Mouse (Mus musculus) right cerebral cortex, postnatal 36 days (tissue): ENCODE results near the gene Bcar3.
"Not testable (repeated sequence)": the region's sequence is repeated elsewhere in the genome, so short reads cannot be mapped to it uniquely, and the experiment has no call there.

Source experiments
- DNase-seq, 2 experiments: peaks; one replicate each; pipeline ENCODE4 v3.0.0; 2022; ENCODE audit warnings: low spot score in 2 of 2, mixed read lengths in 1 of 2

The Bcar3 gene

GRCm38 (mm10) chr3:122293954-122294850 is at the start of gene Bcar3:
Gene Bcar3, plus strand, starts transcription at chr3:122294136.
- DNase-seq = peak; percentile 93 to 95

GRCm38 (mm10) chr3:122244759-122245158 is 49.2 kb upstream of the Bcar3 start:
- no peak for DNase-seq

- DNase-seq = peak; percentile 91 to 92
These were observed 48.6 kb upstream of the Bcar3 start, which contains the start of gene Gclm for GRCm38 (mm10) chr3:122245215-122245877. Gene Gclm, plus strand, starts transcription at chr3:122245557.

- DNase-seq = peak; percentile 19 to 36
These were observed 48.0 kb upstream of the Bcar3 start for GRCm38 (mm10) chr3:122245878-122246332.

GRCm38 (mm10) chr3:122246406-122246805 is 47.5 kb upstream of the Bcar3 start:
- no peak for DNase-seq

GRCm38 (mm10) chr3:122246986-122247767 is 46.8 kb upstream of the Bcar3 start:
- DNase-seq = no peak

- DNase-seq = no peak
These were observed 46.2 kb upstream of the Bcar3 start for GRCm38 (mm10) chr3:122247768-122248100.

- DNase-seq = no peak
These were observed 41.3 kb upstream of the Bcar3 start for GRCm38 (mm10) chr3:122252466-122253253.

- not testable (repeated sequence) for DNase-seq
These were observed 39.9 kb upstream of the Bcar3 start for GRCm38 (mm10) chr3:122254050-122254449.

GRCm38 (mm10) chr3:122269986-122270385 is 23.9 kb upstream of the Bcar3 start:
- DNase-seq = no peak

GRCm38 (mm10) chr3:122272565-122272964 is 21.4 kb upstream of the Bcar3 start:
- not testable (repeated sequence) for DNase-seq

- DNase-seq = no peak
These were observed 20.3 kb upstream of the Bcar3 start for GRCm38 (mm10) chr3:122273407-122274240.

- DNase-seq = peak; percentile 86 to 90
These were observed 19.5 kb upstream of the Bcar3 start, which contains the start of gene Dnttip2 for GRCm38 (mm10) chr3:122274241-122275024. Gene Dnttip2, plus strand, starts transcription at chr3:122274388.

- no peak for DNase-seq
These were observed 18.8 kb upstream of the Bcar3 start for GRCm38 (mm10) chr3:122275111-122275510.

- DNase-seq = no peak
These were observed 6.7 kb upstream of the Bcar3 start for GRCm38 (mm10) chr3:122287195-122287594.

GRCm38 (mm10) chr3:122288613-122289195 is 5.2 kb upstream of the Bcar3 start:
- DNase-seq = no peak

- not testable (repeated sequence) for DNase-seq
These were observed 4.6 kb upstream of the Bcar3 start for GRCm38 (mm10) chr3:122289344-122289743.

- DNase-seq = no peak
These were observed 3.2 kb upstream of the Bcar3 start for GRCm38 (mm10) chr3:122290696-122291095.

- no peak for DNase-seq
These were observed 2.1 kb upstream of the Bcar3 start for GRCm38 (mm10) chr3:122291828-122292227.
